Mouse (Mus musculus): ENCODE data around the gene Disp1. TPM values are rescaled to one million over a fixed set of nuclear protein-coding genes. Genes with fewer than 3 reads are reported as not detected.

The Disp1 gene
- 11.6 and 14.3 TPM in 2 replicates for polyA plus RNA-seq (2012; rRNA removed)

DNA sequence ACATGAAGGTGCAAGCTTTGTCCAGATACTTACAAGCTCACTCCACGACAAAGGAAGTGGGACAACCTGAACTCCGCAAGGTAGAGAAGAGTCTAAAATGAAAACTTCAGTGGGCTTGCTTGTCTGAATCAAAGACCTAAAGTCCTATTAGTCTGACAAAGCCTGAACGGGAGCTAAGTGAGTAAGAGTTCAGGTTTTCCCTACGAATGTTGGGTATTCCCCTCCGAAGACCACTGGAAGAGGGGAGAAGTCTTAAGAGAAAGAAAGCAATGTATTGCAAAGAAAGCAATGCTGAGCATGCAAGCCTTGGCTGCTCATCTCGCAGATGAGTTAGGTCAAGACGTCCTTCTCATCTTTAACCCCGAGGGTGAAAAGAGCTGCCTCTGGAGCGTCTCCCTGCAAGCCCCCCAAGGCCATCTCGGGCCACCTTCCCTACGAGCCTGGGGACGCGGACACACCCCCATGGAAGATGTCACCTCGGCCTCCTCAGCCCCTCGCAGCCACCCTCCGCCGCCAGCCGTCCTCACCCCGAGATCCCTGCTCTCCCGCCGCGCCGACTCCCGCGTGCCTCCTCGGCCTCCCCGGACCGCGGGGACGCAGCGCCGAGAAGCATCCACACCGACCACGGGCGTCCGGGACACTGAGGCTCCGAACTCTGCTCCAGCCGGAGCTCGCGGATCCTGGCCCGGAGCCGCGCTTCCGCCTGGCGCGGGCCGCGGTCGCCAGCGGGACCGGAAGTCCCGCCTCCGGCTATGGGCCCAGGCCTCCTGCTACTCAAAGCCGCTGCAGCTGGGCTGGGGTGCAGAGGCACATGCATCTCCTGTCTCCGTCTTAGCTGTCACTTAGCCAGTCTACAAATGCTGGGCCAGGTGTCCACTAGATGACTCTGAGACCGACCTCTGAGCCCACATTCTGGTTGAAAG lies at the start of gene Disp1:
Gene Disp1 (minus strand): TSS at position 727 of the 923 bp plus-strand sequence.

Other genes starting within 250 kb of the Disp1 start
- 76.9 and 82.0 TPM in 2 replicates for gene Aida, start 75.1 kb upstream of the Disp1 start, polyA plus RNA-seq (2012; rRNA removed)
- gene Brox, start 75.7 kb upstream of the Disp1 start, polyA plus RNA-seq (2012; rRNA removed), result 68.0 and 74.1 TPM in 2 replicates
- gene Mia3, start 148.0 kb upstream of the Disp1 start, polyA plus RNA-seq (2012; rRNA removed), result 105 and 112 TPM in 2 replicates
- gene Taf1a, start 167.5 kb upstream of the Disp1 start, polyA plus RNA-seq (2012; rRNA removed), result 30.9 and 35.3 TPM in 2 replicates
- 0.85 and 1.5 TPM in 2 replicates for gene Hhipl2, start 196.7 kb upstream of the Disp1 start, polyA plus RNA-seq (2012; rRNA removed)

Data from central nervous system, embryonic 14 days (tissue).